10 mouse cellular contexts compared by ENCODE assay signal in genomic region chr4:148711323-148711722, GRCm38 (mm10).
A peak's percentile ranks its signal among the peaks of the same experiment; 100 is the strongest.
DNase-seq lines count a peak whose midpoint lies in the region; ATAC-seq lines count a peak whose summit lies in the region.
"Had no signal": no experiment of that assay in that cellular context is flagged by ENCODE, and none has a peak within 500 bp of the region (broad histone marks: within the 10 kb centered on the region; RNA-seq: fewer than 3 reads in every experiment).

No protein-coding gene starts in this region.

- no peak overlapping the region for H3K9ac ChIP-seq in heart, embryonic 11.5 days (ENCODE audit: low read depth, low read length)
- H3K9ac ChIP-seq in forebrain, embryonic 12.5 days: no peak overlapping the region
- no peak overlapping the region for H3K9ac ChIP-seq in midbrain, embryonic 12.5 days (replicated peaks)
- H3K9ac ChIP-seq: liver, embryonic 13.5 days had no signal

- no peak overlapping the region for H3K27ac ChIP-seq in heart, embryonic 11.5 days (ENCODE audit: low read depth, low read length)
- no peak overlapping the region for H3K27ac ChIP-seq in forebrain, embryonic 12.5 days
- no peak overlapping the region for H3K27ac ChIP-seq in midbrain, embryonic 12.5 days (replicated peaks)
- H3K27ac ChIP-seq: liver, embryonic 13.5 days had no signal

- H3K36me3 ChIP-seq in heart, embryonic 11.5 days (ENCODE audit: control insufficient read depth, insufficient read depth, low read length): no peaks in the 10 kb centered on the region
- no peaks in the 10 kb centered on the region for H3K36me3 ChIP-seq in forebrain, embryonic 12.5 days (replicated peaks)
- no peaks in the 10 kb centered on the region for H3K36me3 ChIP-seq in midbrain, embryonic 12.5 days
- H3K36me3 ChIP-seq: liver, embryonic 13.5 days had no signal

- 12% methylated on average over 9 of the region's 10 CpGs for WGBS in heart, embryonic 11.5 days (ENCODE audit: insufficient replicate concordance)
- 6% methylated on average over 10 of the region's 10 CpGs for WGBS in forebrain, embryonic 12.5 days
- WGBS in midbrain, embryonic 12.5 days: 6% methylated on average over 10 of the region's 10 CpGs

- no peaks in the 10 kb centered on the region for H3K9me3 ChIP-seq in heart, embryonic 11.5 days (replicated peaks; ENCODE audit: control insufficient read depth, low read length)
- no peaks in the 10 kb centered on the region for H3K9me3 ChIP-seq in forebrain, embryonic 12.5 days
- no peaks in the 10 kb centered on the region for H3K9me3 ChIP-seq in midbrain, embryonic 12.5 days
- H3K9me3 ChIP-seq: liver, embryonic 13.5 days had no signal

- peak overlapping the region; percentile 4; the same call in 1 of the 2 replicates for H3K4me2 ChIP-seq in heart, embryonic 11.5 days
- peak overlapping the region; percentile 13; the same call in 1 of the 2 replicates for H3K4me2 ChIP-seq in forebrain, embryonic 12.5 days
- peak overlapping the region; percentile 20 for H3K4me2 ChIP-seq in midbrain, embryonic 12.5 days (replicated peaks)
- H3K4me2 ChIP-seq: liver, embryonic 13.5 days had no signal

- no peak overlapping the region for H3K4me3 ChIP-seq in heart, embryonic 11.5 days (ENCODE audit: low read depth, low read length)
- H3K4me3 ChIP-seq in forebrain, embryonic 12.5 days (replicated peaks): no peak overlapping the region
- H3K4me3 ChIP-seq in midbrain, embryonic 12.5 days: no peak overlapping the region
- H3K4me3 ChIP-seq: liver, embryonic 13.5 days had no signal

- H3K4me1 ChIP-seq in heart, embryonic 11.5 days (ENCODE audit: control insufficient read depth, insufficient read depth, low read length): peaks cover 9% of the 10 kb centered on the region
- peaks cover 42% of the 10 kb centered on the region for H3K4me1 ChIP-seq in forebrain, embryonic 12.5 days
- peaks cover 41% of the 10 kb centered on the region for H3K4me1 ChIP-seq in midbrain, embryonic 12.5 days

- DNase-seq in heart, adult 18-20 months: no peak
- DNase-seq in MN1 (ENCODE audit: low spot score): peak; percentile 79
- no peak for DNase-seq in cerebellum, adult 18-20 months
- no peak for DNase-seq in right cerebral cortex, adult 2 months (ENCODE audit: low spot score in 2 of 2)
- DNase-seq in frontal cortex, postnatal 36 days (ENCODE audit: low spot score in 2 of 2): no peak
- DNase-seq: liver, embryonic 13.5 days; right cerebral cortex, adult 18-20 months had no signal

- peaks cover 34% of the 10 kb centered on the region for H3K27me3 ChIP-seq in heart, embryonic 11.5 days (ENCODE audit: control insufficient read depth, insufficient read depth, low read length)
- H3K27me3 ChIP-seq in forebrain, embryonic 12.5 days: peaks cover 28% of the 10 kb centered on the region; the same call in 1 of the 2 replicates
- peaks cover 64% of the 10 kb centered on the region for H3K27me3 ChIP-seq in midbrain, embryonic 12.5 days

- ATAC-seq in heart, embryonic 11.5 days (replicated peaks; ENCODE audit: insufficient number of reproducible peaks, low FRiP score, low TSS enrichment): no peak
- ATAC-seq in forebrain, embryonic 12.5 days (ENCODE audit: low FRiP score): peak; percentile 58
- peak; percentile 68 for ATAC-seq in midbrain, embryonic 12.5 days (ENCODE audit: low FRiP score, low read depth)
